Mouse (Mus musculus) kidney, embryonic 16.5 days (tissue): ENCODE measurements around the gene Itpr3. TPM values are rescaled to one million over a fixed set of nuclear protein-coding genes. Genes with fewer than 3 reads are reported as not detected.

Source experiments
- ATAC-seq: fragments of 200-750 bp; cut with Nextera tagmentation; 2 replicates; pipeline ENCODE4 v1.8.0; 2017; ENCODE audit warnings: moderate TSS enrichment; ENCODE audit not compliant: low FRiP score, low TSS enrichment
- H3K27ac ChIP-seq: fragments of 300-500 bp; sonication (generic); 2 replicates; pipeline ENCODE4 v1.5.1; 2014; ENCODE audit warnings: low read length
- H3K27me3 ChIP-seq: fragments of 300-500 bp; sonication (generic); 2 replicates; pipeline ENCODE4 v1.6.1; 2014; ENCODE audit warnings: low read length, control low read depth, mixed read lengths; ENCODE audit not compliant: insufficient read depth
- H3K36me3 ChIP-seq: fragments of 300-500 bp; sonication (generic); 2 replicates; pipeline ENCODE4 v1.6.1; 2014; ENCODE audit warnings: low read length, control low read depth, mixed read lengths; ENCODE audit not compliant: insufficient read depth
- H3K4me1 ChIP-seq: fragments of 300-500 bp; sonication (generic); 2 replicates; pipeline ENCODE4 v1.6.1; 2014; ENCODE audit warnings: low read length, control low read depth, mixed read lengths; ENCODE audit not compliant: insufficient read depth
- H3K4me2 ChIP-seq: fragments of 300-500 bp; sonication (generic); replicated peaks from 2 replicates; pipeline ENCODE4 v1.6.1; 2014; ENCODE audit warnings: low read depth, low read length
- H3K4me3 ChIP-seq: fragments of 300-500 bp; sonication (generic); 2 replicates; pipeline ENCODE4 v1.5.1; 2014; ENCODE audit warnings: mild to moderate bottlenecking, low read length
- H3K9ac ChIP-seq: fragments of 300-500 bp; sonication (generic); replicated peaks from 2 replicates; pipeline ENCODE4 v1.6.1; 2014; ENCODE audit warnings: low read length
- H3K9me3 ChIP-seq: fragments of 300-500 bp; sonication (generic); 2 replicates; pipeline ENCODE4 v1.6.1; 2016; ENCODE audit warnings: low read length, control low read depth
- WGBS: fragments of 180-500 bp; shearing (Covaris S2); extraction: QIAGEN DNeasy Blood & Tissue Kit; methylation state at CpG from one replicate; pipeline ENCODE4 v1.1.7; 2014; 5-methylcytosine and 5-hydroxymethylcytosine counted together
- polyA plus RNA-seq: library from polyadenylated mRNA; unstranded; fragments of >200 nt; fragmentation: Nextera tagmentation; extraction: Ambion mirVana; gene quantifications from 2 replicates; pipeline ENCODE4 v1.2.1, GENCODE M21; 2015

Itpr3 gene
- polyA plus RNA-seq, 1 experiment from 2014 or later: 9.3 TPM

DNA sequence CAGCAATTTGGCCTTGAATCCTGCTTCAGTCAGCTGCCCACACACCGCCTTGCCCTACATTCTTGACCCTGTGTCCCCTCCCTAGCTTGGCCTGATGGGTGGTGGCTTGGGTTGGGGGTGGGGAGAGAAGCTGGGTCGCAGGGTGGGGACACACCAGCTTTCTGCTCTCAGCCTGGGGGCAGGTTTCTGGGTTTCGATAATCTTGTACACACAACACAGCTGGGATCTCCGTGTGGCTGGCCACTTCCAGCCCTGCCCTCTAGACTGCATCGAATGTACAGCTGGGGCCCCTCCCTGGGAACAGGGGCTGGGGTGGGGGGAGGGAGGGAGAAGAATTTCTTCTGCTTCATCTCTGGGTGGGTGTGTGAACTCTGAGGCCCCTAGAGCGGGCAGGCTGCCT, 6.6 kb downstream of the Itpr3 start:
- H3K4me1 ChIP-seq: peaks cover 35% of the 10 kb centered on the region
- no peaks in the 10 kb centered on the region for H3K36me3 ChIP-seq
- H3K4me3 ChIP-seq: no peak overlapping the region
- no peak overlapping the region for H3K4me2 ChIP-seq
- 30% methylated on average over 6 of the region's 6 CpGs for WGBS
- H3K9ac ChIP-seq: peak overlapping the region; percentile 36; the same call in 1 of the 2 replicates
- peak; percentile 63; the same call in 1 of the 2 replicates for ATAC-seq
- H3K9me3 ChIP-seq: no peaks in the 10 kb centered on the region
- no peaks in the 10 kb centered on the region for H3K27me3 ChIP-seq
- H3K27ac ChIP-seq: peak overlapping the region; percentile 55

DNA sequence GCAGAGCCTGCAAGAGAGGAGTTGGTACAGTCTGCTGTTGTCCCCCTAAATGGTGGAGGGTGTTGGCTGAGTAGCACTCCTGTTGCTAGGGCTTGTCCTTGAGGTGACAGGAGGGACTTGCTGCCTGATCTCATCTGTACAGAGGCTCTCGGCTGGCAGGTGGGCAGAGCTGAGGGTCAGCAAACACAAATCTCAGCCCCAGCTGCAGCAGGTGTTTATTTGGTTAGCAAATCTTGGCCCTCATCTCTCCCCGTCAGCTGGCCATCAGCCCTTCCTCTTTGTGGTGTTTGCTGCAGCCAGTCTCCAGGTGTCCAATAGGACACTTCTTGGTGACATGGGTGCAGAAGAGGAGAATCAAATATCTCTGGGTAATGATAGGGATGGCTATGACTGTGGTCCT, 7.1 kb downstream of the Itpr3 start:
- Histone ChIP-seq H3K4me3 (no peak overlapping the region), H3K9ac (0 out of 2 replicates have a peak overlapping the region, but pooled peaks have one; percentile 36), H3K9me3 (no peaks in the 10 kb centered on the region), H3K4me2 (no peak overlapping the region), H3K27me3 (no peaks in the 10 kb centered on the region), H3K4me1 (peaks cover 34% of the 10 kb centered on the region), H3K27ac (peak overlapping the region; percentile 55), H3K36me3 (no peaks in the 10 kb centered on the region)
- WGBS: 66% methylated on average over 2 of the region's 2 CpGs
- ATAC-seq: no peak

DNA sequence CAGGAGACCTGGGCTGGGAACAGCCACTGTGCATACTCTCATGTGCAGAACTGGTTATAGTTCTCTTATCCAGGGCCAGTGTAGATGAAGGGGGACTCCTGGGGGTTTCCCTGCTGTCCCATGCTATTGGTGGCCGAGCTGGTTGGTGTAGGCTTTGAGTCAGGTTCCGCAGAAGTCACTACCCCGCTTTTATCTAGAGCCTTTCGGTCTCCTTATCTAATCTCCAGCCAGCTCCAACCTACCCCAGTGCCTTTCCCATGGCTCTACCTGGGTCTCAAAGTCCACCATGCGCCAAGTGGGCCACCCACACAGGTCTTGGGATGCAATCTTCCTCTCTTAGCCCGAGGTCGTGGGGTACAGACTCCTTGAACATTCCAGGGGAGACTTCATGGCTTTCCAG, 9.0 kb downstream of the Itpr3 start:
- ATAC-seq: peak; percentile 28; the same call in 1 of the 2 replicates
- H3K4me1 ChIP-seq: peaks cover 27% of the 10 kb centered on the region
- H3K27ac ChIP-seq: no peak overlapping the region
- no peak overlapping the region for H3K9ac ChIP-seq
- 72% methylated on average over 7 of the region's 7 CpGs for WGBS
- H3K27me3 ChIP-seq: no peaks in the 10 kb centered on the region
- H3K9me3 ChIP-seq: no peaks in the 10 kb centered on the region
- H3K36me3 ChIP-seq: no peaks in the 10 kb centered on the region
- no peak overlapping the region for H3K4me2 ChIP-seq
- no peak overlapping the region for H3K4me3 ChIP-seq

DNA sequence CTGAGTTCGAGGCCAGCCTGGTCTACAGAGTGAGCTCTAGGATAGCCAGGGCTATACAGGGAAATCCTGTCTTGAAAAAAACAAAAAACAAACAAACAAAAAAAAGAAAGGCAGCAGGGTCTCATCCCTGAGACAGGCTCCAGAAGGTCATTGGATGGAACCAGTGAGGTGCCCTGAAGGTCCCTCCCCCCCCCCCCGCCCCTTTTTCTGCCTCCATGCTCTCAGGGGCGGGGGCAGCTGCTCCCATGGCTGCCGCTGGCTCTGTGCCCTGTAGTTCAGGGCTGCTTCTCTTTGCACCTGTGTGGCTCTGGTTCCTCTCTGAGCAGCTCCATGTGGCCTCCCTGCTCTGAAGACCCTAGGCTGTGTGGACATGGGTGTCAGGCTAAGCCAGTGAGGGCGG, 12.0 kb downstream of the Itpr3 start:
- 76% methylated on average over 5 of the region's 5 CpGs for WGBS
- H3K27me3 ChIP-seq: no peaks in the 10 kb centered on the region
- no peaks in the 10 kb centered on the region for H3K36me3 ChIP-seq
- peak overlapping the region; percentile 67 for H3K27ac ChIP-seq
- no peak overlapping the region; the same call in 1 of the 2 replicates for H3K9ac ChIP-seq
- H3K9me3 ChIP-seq: no peaks in the 10 kb centered on the region
- H3K4me3 ChIP-seq: no peak overlapping the region
- H3K4me1 ChIP-seq: peaks cover 15% of the 10 kb centered on the region
- H3K4me2 ChIP-seq: no peak overlapping the region
- no peak for ATAC-seq

DNA sequence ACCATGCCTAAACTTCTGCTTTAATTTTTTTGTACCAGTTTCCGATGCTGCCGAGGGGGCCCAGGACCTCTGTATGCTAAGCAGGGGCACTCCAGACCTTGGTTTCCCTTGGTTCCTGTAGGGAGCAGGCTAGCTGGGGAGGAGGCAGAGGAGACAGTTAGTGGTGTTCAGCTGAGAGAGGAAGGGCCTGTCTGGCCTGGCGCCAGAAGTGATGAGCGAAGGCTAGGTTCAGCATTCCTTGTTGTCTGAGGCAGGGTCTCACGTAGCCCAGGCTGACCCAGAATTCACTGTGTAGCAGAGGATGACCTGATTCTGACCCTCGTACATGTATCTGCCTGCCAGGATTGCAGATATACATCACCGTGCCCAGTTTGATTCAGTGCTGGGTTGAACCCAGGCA, 13.8 kb downstream of the Itpr3 start:
- 92% methylated on average over 7 of the region's 7 CpGs for WGBS
- Histone ChIP-seq H3K9ac (no peak overlapping the region), H3K36me3 (no peaks in the 10 kb centered on the region), H3K4me3 (no peak overlapping the region), H3K4me1 (peaks cover 25% of the 10 kb centered on the region), H3K9me3 (no peaks in the 10 kb centered on the region), H3K27me3 (no peaks in the 10 kb centered on the region), H3K4me2 (no peak overlapping the region), H3K27ac (no peak overlapping the region)
- ATAC-seq: no peak

DNA sequence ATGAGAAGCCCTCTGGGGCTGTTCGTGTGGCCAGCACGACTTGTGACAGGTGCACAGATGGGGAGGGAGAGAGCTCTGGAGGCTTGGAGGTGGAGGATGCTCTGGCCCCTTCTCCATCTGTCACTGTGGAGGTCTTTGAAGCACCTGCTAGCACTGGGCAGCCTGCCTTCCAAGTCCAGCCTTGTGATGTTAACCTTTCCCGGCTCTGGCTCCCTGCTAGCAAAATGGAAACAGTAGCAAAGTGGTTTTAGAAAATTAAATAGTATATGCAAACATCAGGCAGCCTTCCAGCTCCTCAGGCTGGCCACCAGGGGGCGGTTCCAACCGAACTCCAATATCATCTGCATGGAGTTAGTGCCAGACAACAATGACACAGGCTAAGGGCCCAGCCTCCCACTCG, 14.5 kb downstream of the Itpr3 start:
- 52% methylated on average over 6 of the region's 6 CpGs for WGBS
- Histone ChIP-seq H3K4me1 (peaks cover 25% of the 10 kb centered on the region), H3K27me3 (no peaks in the 10 kb centered on the region), H3K27ac (no peak overlapping the region), H3K4me2 (no peak overlapping the region), H3K36me3 (no peaks in the 10 kb centered on the region), H3K9ac (no peak overlapping the region), H3K4me3 (no peak overlapping the region), H3K9me3 (no peaks in the 10 kb centered on the region)
- ATAC-seq: no peak

DNA sequence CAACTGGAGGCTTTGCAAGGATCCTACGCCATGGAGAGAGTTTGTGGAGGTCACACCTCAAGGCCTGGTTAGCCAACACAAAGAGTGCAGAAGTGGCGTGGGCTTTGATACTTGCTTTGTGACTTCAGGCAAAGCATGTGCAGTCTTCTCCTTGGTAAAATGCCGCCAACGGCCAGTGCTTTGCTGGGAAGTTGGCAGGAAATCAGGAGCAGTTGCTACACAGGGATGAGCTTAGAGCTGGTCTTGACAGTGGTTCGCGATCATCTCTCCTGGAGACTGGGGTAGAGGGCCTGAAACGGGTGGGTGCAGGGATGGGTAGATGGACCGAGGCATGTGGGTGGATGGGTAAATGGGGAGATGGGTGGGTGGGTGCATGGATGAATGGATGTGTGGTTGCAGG, 15.3 kb downstream of the Itpr3 start:
- no peak overlapping the region for H3K9ac ChIP-seq
- no peak overlapping the region for H3K27ac ChIP-seq
- 0 out of 2 replicates have a peak, but pooled peaks cover under 1% of the 10 kb centered on the region for H3K9me3 ChIP-seq
- peaks cover 25% of the 10 kb centered on the region for H3K4me1 ChIP-seq
- ATAC-seq: no peak
- no peaks in the 10 kb centered on the region for H3K27me3 ChIP-seq
- 0 out of 2 replicates have a peak, but pooled peaks cover 5% of the 10 kb centered on the region for H3K36me3 ChIP-seq
- 87% methylated on average over 8 of the region's 8 CpGs for WGBS
- no peak overlapping the region for H3K4me2 ChIP-seq
- no peak overlapping the region for H3K4me3 ChIP-seq

DNA sequence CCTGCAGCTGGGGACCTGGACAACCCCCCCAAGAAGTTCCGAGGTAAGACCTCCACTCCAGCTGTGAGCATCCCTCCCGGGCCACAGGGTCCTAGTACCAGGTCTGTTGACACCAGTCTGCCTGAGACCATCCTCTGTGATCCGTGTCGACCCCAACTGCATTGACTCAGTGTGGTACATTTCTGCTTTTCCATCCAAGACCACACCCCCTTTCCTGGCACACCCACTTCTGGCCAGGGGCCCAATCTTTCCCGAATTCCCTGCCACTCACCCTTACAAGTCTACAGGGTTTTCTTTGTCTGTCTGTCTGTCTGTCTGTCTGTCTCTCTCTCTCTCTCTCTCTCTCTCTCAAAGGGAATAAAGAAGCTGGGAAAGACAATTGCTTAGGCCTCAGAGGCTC, 16.0 kb downstream of the Itpr3 start:
- no peak overlapping the region; the same call in 1 of the 2 replicates for H3K9ac ChIP-seq
- H3K27me3 ChIP-seq: no peaks in the 10 kb centered on the region
- no peak overlapping the region for H3K4me3 ChIP-seq
- ATAC-seq: no peak
- 62% methylated on average over 5 of the region's 5 CpGs for WGBS
- peaks cover 10% of the 10 kb centered on the region; the same call in 1 of the 2 replicates for H3K36me3 ChIP-seq
- no peak overlapping the region for H3K27ac ChIP-seq
- H3K4me1 ChIP-seq: peaks cover 25% of the 10 kb centered on the region
- H3K4me2 ChIP-seq: no peak overlapping the region
- peaks cover 7% of the 10 kb centered on the region; the same call in 1 of the 2 replicates for H3K9me3 ChIP-seq

DNA sequence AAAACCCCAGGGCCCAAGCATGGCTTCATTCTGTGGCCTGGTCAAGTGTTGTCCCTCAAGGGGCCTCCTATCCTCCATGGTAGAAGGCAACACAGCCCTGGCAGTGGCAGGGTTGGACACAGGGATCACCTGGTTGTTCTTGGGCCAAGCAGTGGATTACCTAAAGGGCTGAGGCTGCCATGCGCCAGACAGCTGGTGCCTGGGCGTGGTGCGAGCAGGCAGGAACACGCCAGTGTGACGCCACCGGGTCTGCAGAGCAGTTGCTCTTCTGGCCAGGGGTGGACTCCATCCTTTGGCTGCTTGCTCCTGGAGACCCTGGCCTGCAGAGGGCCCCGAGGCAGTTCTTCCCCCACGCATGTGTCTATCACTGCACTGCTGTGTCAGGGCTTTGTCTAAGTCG, 16.7 kb downstream of the Itpr3 start:
- Histone ChIP-seq H3K4me3 (no peak overlapping the region), H3K27me3 (no peaks in the 10 kb centered on the region), H3K36me3 (peaks cover 10% of the 10 kb centered on the region; the same call in 1 of the 2 replicates), H3K4me2 (no peak overlapping the region), H3K9ac (no peak overlapping the region; the same call in 1 of the 2 replicates), H3K9me3 (peaks cover 7% of the 10 kb centered on the region; the same call in 1 of the 2 replicates), H3K27ac (0 out of 2 replicates have a peak overlapping the region, but pooled peaks have one; percentile 27), H3K4me1 (peaks cover 25% of the 10 kb centered on the region)
- WGBS: 60% methylated on average over 9 of the region's 9 CpGs
- ATAC-seq: no peak

DNA sequence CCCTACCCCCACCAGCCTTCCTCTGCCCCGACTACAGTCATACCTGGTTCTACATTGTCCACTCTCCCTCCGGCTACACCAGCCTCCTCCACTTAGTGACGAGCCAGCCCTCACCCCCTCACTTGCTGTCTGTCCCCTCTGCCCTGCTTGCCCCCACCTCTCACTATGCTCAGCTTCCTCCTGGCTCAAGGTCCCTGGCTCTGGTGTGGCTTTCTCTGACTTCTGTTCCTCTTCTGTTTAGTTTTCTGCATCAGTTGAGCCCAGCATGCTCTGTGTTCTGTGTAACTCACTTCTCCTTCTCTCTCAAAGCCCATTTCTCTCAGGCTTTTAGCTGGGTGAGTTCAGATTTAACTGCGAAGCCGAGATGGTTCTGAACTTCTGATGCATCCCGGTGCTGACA, 17.1 kb downstream of the Itpr3 start:
- peak overlapping the region; percentile 73 for H3K27ac ChIP-seq
- H3K4me1 ChIP-seq: peaks cover 23% of the 10 kb centered on the region
- WGBS: 39% methylated on average over 6 of the region's 6 CpGs
- peak; percentile 49 for ATAC-seq
- no peak overlapping the region for H3K4me3 ChIP-seq
- peaks cover 10% of the 10 kb centered on the region; the same call in 1 of the 2 replicates for H3K36me3 ChIP-seq
- no peak overlapping the region for H3K4me2 ChIP-seq
- H3K9me3 ChIP-seq: peaks cover 7% of the 10 kb centered on the region; the same call in 1 of the 2 replicates
- no peaks in the 10 kb centered on the region for H3K27me3 ChIP-seq
- H3K9ac ChIP-seq: no peak overlapping the region
